Mouse (Mus musculus): ENCODE measurements around the gene 4933402D24Rik.

Gene 4933402D24Rik

GRCm38 (mm10) chr1:63769167-63769566 is at the start of gene 4933402D24Rik:
Gene 4933402D24Rik, minus strand, starts transcription at chr1:63769267.
- DNase-seq (ENCODE audit: low read depth) = no peak

GRCm38 (mm10) chr1:63808584-63808983 is 39.5 kb upstream of the 4933402D24Rik start:
- DNase-seq (ENCODE audit: low read depth) = no peak

GRCm38 (mm10) chr1:63805095-63805494 is 36.0 kb upstream of the 4933402D24Rik start:
- no peak for DNase-seq (ENCODE audit: low read depth)

GRCm38 (mm10) chr1:63794326-63794725 is 25.3 kb upstream of the 4933402D24Rik start:
- no peak for DNase-seq (ENCODE audit: low read depth)

GRCm38 (mm10) chr1:63776902-63777630 is 8.0 kb upstream of the 4933402D24Rik start:
- DNase-seq (ENCODE audit: low read depth) = no peak

- no peak for DNase-seq (ENCODE audit: low read depth)
Observed at GRCm38 (mm10) chr1:63776396-63776795, 7.3 kb upstream of the 4933402D24Rik start.

GRCm38 (mm10) chr1:63770309-63770708 is 1.2 kb upstream of the 4933402D24Rik start:
- DNase-seq (ENCODE audit: low read depth) = no peak

- no peak for DNase-seq (ENCODE audit: low read depth)
Observed at GRCm38 (mm10) chr1:63768112-63768511, 955 bp downstream of the 4933402D24Rik start.

GRCm38 (mm10) chr1:63764395-63764794 is 4.7 kb downstream of the 4933402D24Rik start:
- no peak for DNase-seq (ENCODE audit: low read depth)

GRCm38 (mm10) chr1:63763881-63764386 is 5.1 kb downstream of the 4933402D24Rik start:
- no peak for DNase-seq (ENCODE audit: low read depth)

GRCm38 (mm10) chr1:63763212-63763694 is 5.8 kb downstream of the 4933402D24Rik start:
- peak; percentile 35 for DNase-seq (ENCODE audit: low read depth)

GRCm38 (mm10) chr1:63756005-63756404 is 13.1 kb downstream of the 4933402D24Rik start:
- DNase-seq (ENCODE audit: low read depth) = peak; percentile 8

- peak; percentile 93 for DNase-seq (ENCODE audit: low read depth)
Observed at GRCm38 (mm10) chr1:63730240-63730771, 38.8 kb downstream of the 4933402D24Rik start, which contains the start of the genes Mdh1b and Fastkd2. Gene Mdh1b, minus strand, starts transcription at chr1:63730318. Gene Fastkd2, plus strand, starts transcription at chr1:63730614.

GRCm38 (mm10) chr1:63729796-63730195 is 39.3 kb downstream of the 4933402D24Rik start:
- no peak for DNase-seq (ENCODE audit: low read depth)

GRCm38 (mm10) chr1:63720161-63720560 is 48.9 kb downstream of the 4933402D24Rik start:
- no peak for DNase-seq (ENCODE audit: low read depth)

- peak; percentile 3 for DNase-seq (ENCODE audit: low read depth)
Observed at GRCm38 (mm10) chr1:63708876-63709275, 60.2 kb downstream of the 4933402D24Rik start.

GRCm38 (mm10) chr1:63705733-63706132 is 63.3 kb downstream of the 4933402D24Rik start:
- no peak for DNase-seq (ENCODE audit: low read depth)
